Mouse (Mus musculus): Measurements from ENCODE around the gene Nova2. TPM values are rescaled to one million over a fixed set of nuclear protein-coding genes. Genes with fewer than 3 reads are reported as not detected.

Gene Nova2
- 0.60 and 0.64 TPM in 2 replicates for polyA plus RNA-seq (2016; fragmentation: Nextera tagmentation; extraction: Ambion mirVana)

- Histone ChIP-seq H3K27me3 (replicated peaks) (peaks cover 68% of the 10 kb centered on the region), H3K4me3 (peak within 1 kb of the TSS; percentile 75), H3K36me3 (no peaks in the 10 kb centered on the region), H3K4me1 (replicated peaks) (peaks cover 25% of the 10 kb centered on the region), H3K9me3 (replicated peaks) (no peaks in the 10 kb centered on the region), H3K9ac (peak within 1 kb of the TSS; percentile 84), H3K27ac (ENCODE audit: poor library complexity, severe bottlenecking) (peak within 1 kb of the TSS; percentile 30; the same call in 1 of the 2 replicates), H3K4me2 (peak within 1 kb of the TSS; percentile 98)
- ATAC-seq (ENCODE audit: insufficient number of reproducible peaks, low FRiP score) = peak; percentile 86
- 2% methylated on average over 28 of the region's 45 CpGs for WGBS
Measured at GRCm38 (mm10) chr7:18925162-18925938, at the start of gene Nova2. Gene Nova2 (plus strand): TSS chr7:18925888.

- 60% methylated on average over 7 of the region's 7 CpGs for WGBS
- Histone ChIP-seq H3K9ac (no peak overlapping the region), H3K36me3 (no peaks in the 10 kb centered on the region), H3K4me1 (replicated peaks) (no peaks in the 10 kb centered on the region), H3K9me3 (replicated peaks) (no peaks in the 10 kb centered on the region), H3K27ac (ENCODE audit: poor library complexity, severe bottlenecking) (no peak overlapping the region), H3K27me3 (replicated peaks) (no peaks in the 10 kb centered on the region), H3K4me2 (no peak overlapping the region), H3K4me3 (no peak overlapping the region)
- no peak for ATAC-seq (ENCODE audit: insufficient number of reproducible peaks, low FRiP score)
Measured at GRCm38 (mm10) chr7:18878691-18879090, 47.0 kb upstream of the Nova2 start.

- peak; percentile 52; the same call in 1 of the 2 replicates for ATAC-seq (ENCODE audit: insufficient number of reproducible peaks, low FRiP score)
- H3K36me3 ChIP-seq = 0 out of 2 replicates have a peak, but pooled peaks cover 5% of the 10 kb centered on the region
- H3K9ac ChIP-seq = no peak overlapping the region
- no peaks in the 10 kb centered on the region for H3K9me3 ChIP-seq (replicated peaks)
- no peaks in the 10 kb centered on the region for H3K27me3 ChIP-seq (replicated peaks)
- WGBS = 52% methylated on average over 9 of the region's 9 CpGs
- no peaks in the 10 kb centered on the region for H3K4me1 ChIP-seq (replicated peaks)
- no peak overlapping the region for H3K4me3 ChIP-seq
- H3K4me2 ChIP-seq = no peak overlapping the region
- no peak overlapping the region for H3K27ac ChIP-seq (ENCODE audit: poor library complexity, severe bottlenecking)
Measured at GRCm38 (mm10) chr7:18883991-18884744, 41.5 kb upstream of the Nova2 start.

- ATAC-seq (ENCODE audit: insufficient number of reproducible peaks, low FRiP score) = no peak
- H3K4me1 ChIP-seq (replicated peaks) = no peaks in the 10 kb centered on the region
- H3K4me2 ChIP-seq = no peak overlapping the region
- H3K36me3 ChIP-seq = 0 out of 2 replicates have a peak, but pooled peaks cover 5% of the 10 kb centered on the region
- 49% methylated on average over 13 of the region's 13 CpGs for WGBS
- no peaks in the 10 kb centered on the region for H3K9me3 ChIP-seq (replicated peaks)
- H3K9ac ChIP-seq = no peak overlapping the region
- H3K27ac ChIP-seq (ENCODE audit: poor library complexity, severe bottlenecking) = no peak overlapping the region
- H3K4me3 ChIP-seq = no peak overlapping the region
- no peaks in the 10 kb centered on the region for H3K27me3 ChIP-seq (replicated peaks)
Measured at GRCm38 (mm10) chr7:18884745-18885422, 40.8 kb upstream of the Nova2 start.

GRCm38 (mm10) chr7:18886963-18887362 lies 38.7 kb upstream of the Nova2 start:
- no peaks in the 10 kb centered on the region for H3K9me3 ChIP-seq (replicated peaks)
- no peak overlapping the region for H3K9ac ChIP-seq
- 79% methylated on average over 1 of the region's 1 CpGs for WGBS
- no peak for ATAC-seq (ENCODE audit: insufficient number of reproducible peaks, low FRiP score)
- H3K36me3 ChIP-seq = 0 out of 2 replicates have a peak, but pooled peaks cover 5% of the 10 kb centered on the region
- H3K27ac ChIP-seq (ENCODE audit: poor library complexity, severe bottlenecking) = no peak overlapping the region
- H3K27me3 ChIP-seq (replicated peaks) = no peaks in the 10 kb centered on the region
- no peaks in the 10 kb centered on the region for H3K4me1 ChIP-seq (replicated peaks)
- H3K4me2 ChIP-seq = no peak overlapping the region
- no peak overlapping the region for H3K4me3 ChIP-seq

GRCm38 (mm10) chr7:18890848-18891247 lies 34.8 kb upstream of the Nova2 start:
- Histone ChIP-seq H3K27ac (ENCODE audit: poor library complexity, severe bottlenecking) (no peak overlapping the region), H3K27me3 (replicated peaks) (peaks cover 28% of the 10 kb centered on the region), H3K4me2 (no peak overlapping the region), H3K36me3 (0 out of 2 replicates have a peak, but pooled peaks cover 5% of the 10 kb centered on the region), H3K4me3 (no peak overlapping the region), H3K4me1 (replicated peaks) (peaks cover 21% of the 10 kb centered on the region), H3K9ac (no peak overlapping the region), H3K9me3 (replicated peaks) (no peaks in the 10 kb centered on the region)
- WGBS = 94% methylated on average over 8 of the region's 8 CpGs
- no peak for ATAC-seq (ENCODE audit: insufficient number of reproducible peaks, low FRiP score)

GRCm38 (mm10) chr7:18891872-18892599 lies 33.7 kb upstream of the Nova2 start:
- WGBS = 18% methylated on average over 33 of the region's 33 CpGs
- H3K4me1 ChIP-seq (replicated peaks) = peaks cover 21% of the 10 kb centered on the region
- peak overlapping the region; percentile 48 for H3K4me3 ChIP-seq
- H3K9ac ChIP-seq = peak overlapping the region; percentile 69
- peak overlapping the region; percentile 94 for H3K4me2 ChIP-seq
- no peak overlapping the region for H3K27ac ChIP-seq (ENCODE audit: poor library complexity, severe bottlenecking)
- H3K9me3 ChIP-seq (replicated peaks) = no peaks in the 10 kb centered on the region
- H3K36me3 ChIP-seq = 0 out of 2 replicates have a peak, but pooled peaks cover under 1% of the 10 kb centered on the region
- peaks cover 28% of the 10 kb centered on the region for H3K27me3 ChIP-seq (replicated peaks)
- ATAC-seq (ENCODE audit: insufficient number of reproducible peaks, low FRiP score) = peak; percentile 67; the same call in 1 of the 2 replicates

- Histone ChIP-seq H3K4me1 (replicated peaks) (peaks cover 21% of the 10 kb centered on the region), H3K36me3 (peaks cover 5% of the 10 kb centered on the region; the same call in 1 of the 2 replicates), H3K27me3 (replicated peaks) (peaks cover 28% of the 10 kb centered on the region), H3K9ac (0 out of 2 replicates have a peak overlapping the region, but pooled peaks have one; percentile 69), H3K4me2 (peak overlapping the region; percentile 94), H3K4me3 (no peak overlapping the region), H3K27ac (ENCODE audit: poor library complexity, severe bottlenecking) (no peak overlapping the region), H3K9me3 (replicated peaks) (no peaks in the 10 kb centered on the region)
- WGBS = 28% methylated on average over 27 of the region's 27 CpGs
- no peak; the same call in 1 of the 2 replicates for ATAC-seq (ENCODE audit: insufficient number of reproducible peaks, low FRiP score)
Measured at GRCm38 (mm10) chr7:18893009-18893408, 32.7 kb upstream of the Nova2 start.

- Histone ChIP-seq H3K27me3 (replicated peaks) (peaks cover 28% of the 10 kb centered on the region), H3K9ac (peak overlapping the region; percentile 74), H3K4me2 (peak overlapping the region; percentile 92), H3K36me3 (peaks cover 9% of the 10 kb centered on the region; the same call in 1 of the 2 replicates), H3K9me3 (replicated peaks) (no peaks in the 10 kb centered on the region), H3K27ac (ENCODE audit: poor library complexity, severe bottlenecking) (no peak overlapping the region), H3K4me1 (replicated peaks) (peaks cover 21% of the 10 kb centered on the region), H3K4me3 (peak overlapping the region; percentile 49)
- under 1% methylated on average over 40 of the region's 41 CpGs for WGBS
- ATAC-seq (ENCODE audit: insufficient number of reproducible peaks, low FRiP score) = peak; percentile 56; the same call in 1 of the 2 replicates
Measured at GRCm38 (mm10) chr7:18893651-18894430, 31.8 kb upstream of the Nova2 start.

- Histone ChIP-seq H3K9me3 (replicated peaks) (no peaks in the 10 kb centered on the region), H3K9ac (no peak overlapping the region), H3K27me3 (replicated peaks) (peaks cover 28% of the 10 kb centered on the region), H3K4me3 (no peak overlapping the region), H3K4me1 (replicated peaks) (peaks cover 21% of the 10 kb centered on the region), H3K27ac (ENCODE audit: poor library complexity, severe bottlenecking) (no peak overlapping the region), H3K4me2 (no peak overlapping the region), H3K36me3 (peaks cover 36% of the 10 kb centered on the region)
- WGBS = 51% methylated on average over 5 of the region's 5 CpGs
- no peak for ATAC-seq (ENCODE audit: insufficient number of reproducible peaks, low FRiP score)
Measured at GRCm38 (mm10) chr7:18896536-18896935, 29.2 kb upstream of the Nova2 start.
